8 mouse cellular contexts compared by ENCODE assay signal in the genomic region with DNA sequence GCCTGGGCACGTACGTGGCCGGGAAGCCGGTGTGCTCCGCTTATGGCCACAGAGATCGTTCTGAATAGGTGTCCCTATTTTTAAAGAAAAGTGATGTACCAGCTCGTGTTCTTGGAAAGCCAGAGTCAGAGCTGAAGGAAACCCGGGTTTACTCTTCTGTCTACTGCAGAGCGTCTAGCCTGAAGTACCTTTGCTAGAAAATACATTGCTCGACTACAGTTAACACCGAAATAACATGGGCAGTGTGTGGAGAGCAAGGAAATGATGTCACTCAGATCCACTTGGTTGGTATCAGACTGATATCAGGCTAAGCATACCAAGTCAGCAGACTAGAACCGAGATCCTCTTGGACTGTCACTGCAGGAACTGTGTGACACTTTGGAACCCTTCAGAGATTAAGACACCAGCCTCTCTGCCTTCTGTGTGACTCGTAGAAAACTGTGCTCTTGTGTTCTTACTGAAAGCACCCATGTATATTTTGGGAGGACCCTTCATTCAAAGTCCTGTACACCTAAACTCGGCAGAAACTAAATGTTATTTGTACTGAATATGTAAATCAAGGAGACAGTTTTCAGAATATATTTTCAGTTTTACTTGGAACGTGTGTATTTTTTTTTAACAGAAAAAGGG. TPM values are rescaled to one million over a fixed set of nuclear protein-coding genes. Genes with fewer than 3 reads are reported as not detected.
DNase-seq lines count a peak whose midpoint lies in the region; ATAC-seq and TF ChIP-seq lines count a peak whose summit lies in the region.

No protein-coding gene starts in this region.

- DNase-seq in gastrocnemius, adult 18-20 months (ENCODE audit: low spot score) = peak; percentile 1
- no peak for DNase-seq in gastrocnemius, postnatal 36 days
- DNase-seq in CH12.LX (ENCODE audit: extremely low read depth) = peak; percentile 77
- peak; percentile 29 for DNase-seq in hindbrain, postnatal 0 days (ENCODE audit: low spot score)
- no peak for DNase-seq in spleen, adult 18-20 months
- DNase-seq in adrenal gland, postnatal 10 days = no peak

- H3K4me3 ChIP-seq in CH12.LX (replicated peaks in 1 of 3; ENCODE audit: low read depth in 2 of 3, low read length in 2 of 3, poor library complexity in 1 of 3) = peak overlapping the region; percentile 69 to 84 (median 77)
- H3K4me3 ChIP-seq in embryonic facial prominence, embryonic 15.5 days (replicated peaks) = peak overlapping the region; percentile 73
- H3K4me3 ChIP-seq in hindbrain, postnatal 0 days (ENCODE audit: low read length) = peak overlapping the region; percentile 59

- peak; percentile 27; the same call in 1 of the 2 replicates for ATAC-seq in embryonic facial prominence, embryonic 15.5 days (ENCODE audit: insufficient number of reproducible peaks, low FRiP score, low TSS enrichment, low read depth)
- peak; percentile 36 for ATAC-seq in hindbrain, postnatal 0 days
- peak; percentile 88 for ATAC-seq in megakaryocyte-erythroid progenitor cell, adult 5-6 weeks (replicated peaks; ENCODE audit: low FRiP score, low TSS enrichment, poor library complexity, severe bottlenecking)

- H3K27me3 ChIP-seq in CH12.LX (replicated peaks) = no peaks in the 10 kb centered on the region
- H3K27me3 ChIP-seq in embryonic facial prominence, embryonic 15.5 days = peaks cover 23% of the 10 kb centered on the region
- peaks cover 27% of the 10 kb centered on the region for H3K27me3 ChIP-seq in hindbrain, postnatal 0 days (ENCODE audit: insufficient read depth, low read length)

- peak overlapping the region; percentile 41 for H3K4me2 ChIP-seq in CH12.LX (ENCODE audit: insufficient read depth, low read depth, poor library complexity, severe bottlenecking)
- peak overlapping the region; percentile 48 for H3K4me2 ChIP-seq in embryonic facial prominence, embryonic 15.5 days (replicated peaks)
- H3K4me2 ChIP-seq in hindbrain, postnatal 0 days (ENCODE audit: low read depth, low read length) = peak overlapping the region; percentile 52

- 2% methylated on average over 15 of the region's 15 CpGs for WGBS in embryonic facial prominence, embryonic 15.5 days
- 2% methylated on average over 15 of the region's 15 CpGs for WGBS in hindbrain, postnatal 0 days

- no peak for TF ChIP-seq POLR2A in CH12.LX (IDR thresholded peaks at IDR 0.05; ENCODE audit: low read depth, low read length)

- dilution Hi-C loops in CH12.LX (cut with MboI; ENCODE audit: extremely low pct_ligation_motif_present, extremely low pct_unique_long_range_greater_than_20kb, low sequenced_read_pairs) = no loop called here

- no peak for TF ChIP-seq RAD21 in CH12.LX (IDR thresholded peaks at IDR 0.05; ENCODE audit: low read depth, low read length)

- peaks cover 22 to 39% of the 10 kb centered on the region in 2 experiments for H3K36me3 ChIP-seq in CH12.LX (replicated peaks in 1 of 2; ENCODE audit: control insufficient read depth in 1 of 2, insufficient read depth in 1 of 2, low read length in 1 of 2)
- H3K36me3 ChIP-seq in embryonic facial prominence, embryonic 15.5 days = peaks cover 9% of the 10 kb centered on the region; the same call in 1 of the 2 replicates
- no peaks in the 10 kb centered on the region for H3K36me3 ChIP-seq in hindbrain, postnatal 0 days (ENCODE audit: insufficient read depth, low read length)

- in situ Hi-C loops in CH12.LX (cut with MboI; ENCODE audit: low pct_ligation_motif_present, low pct_unique_long_range_greater_than_20kb, low sequenced_read_pairs) = loop anchor here (25.0 kb wide), 1 partner anchor 477 kb away; no protein-coding TSS in a partner anchor

- intact Hi-C loops in gastrocnemius, postnatal 36 days (cut with DNase I) = loop anchor here (10.0 kb wide), 1 partner anchor 500 kb away; a partner anchor contains a TSS

- H3K79me2 ChIP-seq in CH12.LX (replicated peaks; ENCODE audit: control insufficient read depth, extremely low read depth, insufficient read depth, poor library complexity, severe bottlenecking) = peaks cover 46% of the 10 kb centered on the region

- peak overlapping the region; percentile 88 for H3K9ac ChIP-seq in CH12.LX (ENCODE audit: insufficient read depth, low read depth)
- peak overlapping the region; percentile 80 for H3K9ac ChIP-seq in embryonic facial prominence, embryonic 15.5 days
- peak overlapping the region; percentile 66 for H3K9ac ChIP-seq in hindbrain, postnatal 0 days (replicated peaks; ENCODE audit: low read length)

- peaks cover 7 to 42% of the 10 kb centered on the region in 2 experiments for H3K4me1 ChIP-seq in CH12.LX (ENCODE audit: control insufficient read depth in 1 of 2, insufficient read depth in 2 of 2)
- no peaks in the 10 kb centered on the region for H3K4me1 ChIP-seq in embryonic facial prominence, embryonic 15.5 days
- H3K4me1 ChIP-seq in hindbrain, postnatal 0 days (ENCODE audit: insufficient read depth, low read length) = no peaks in the 10 kb centered on the region

- TF ChIP-seq EP300 in CH12.LX (IDR thresholded peaks at IDR 0.05; ENCODE audit: low read length) = 0 out of 2 replicates have a peak, but pooled peaks have one; percentile 21

- no peak for TF ChIP-seq CTCF in CH12.LX (conservative IDR thresholded peaks at IDR 0.05 in 1 of 2, IDR thresholded peaks at IDR 0.05 in 1 of 2; ENCODE audit: low read depth in 2 of 2, low read length in 2 of 2)
- no peak for TF ChIP-seq CTCF in hindbrain, postnatal 0 days (IDR thresholded peaks at IDR 0.05; ENCODE audit: low read depth)

- H3K27ac ChIP-seq in CH12.LX (ENCODE audit: insufficient read depth, low read depth) = peak overlapping the region; percentile 73
- peak overlapping the region; percentile 87 for H3K27ac ChIP-seq in embryonic facial prominence, embryonic 15.5 days (replicated peaks)
- peak overlapping the region; percentile 98 for H3K27ac ChIP-seq in hindbrain, postnatal 0 days

- H3K9me3 ChIP-seq in CH12.LX (replicated peaks; ENCODE audit: low read length) = no peaks in the 10 kb centered on the region
- no peaks in the 10 kb centered on the region for H3K9me3 ChIP-seq in embryonic facial prominence, embryonic 15.5 days (replicated peaks)
- H3K9me3 ChIP-seq in hindbrain, postnatal 0 days (ENCODE audit: low read length) = no peaks in the 10 kb centered on the region

TF ChIP-seq in CH12.LX, 34 proteins besides CTCF, POLR2A, EP300 and RAD21 (continues in another document):
- no peak for TF ChIP-seq MAFK (IDR thresholded peaks at IDR 0.05; ENCODE audit: insufficient replicate concordance, low read length)
- peak; percentile 42; the same call in 1 of the 2 replicates for TF ChIP-seq JUND (conservative IDR thresholded peaks at IDR 0.05; ENCODE audit: low read depth, low read length)
- TF ChIP-seq PAX5 (IDR thresholded peaks at IDR 0.05; ENCODE audit: low read length) = no peak
- TF ChIP-seq ZKSCAN1 (IDR thresholded peaks at IDR 0.05; ENCODE audit: borderline replicate concordance, low read depth, low read length) = no peak
- TF ChIP-seq POLR2AphosphoS2 (IDR thresholded peaks at IDR 0.05; ENCODE audit: low read depth, low read length) = peak; percentile 48; the same call in 1 of the 2 replicates
- TF ChIP-seq GABPA (IDR thresholded peaks at IDR 0.05; ENCODE audit: insufficient replicate concordance, low read depth, low read length) = no peak
- TF ChIP-seq E2F4 (IDR thresholded peaks at IDR 0.05; ENCODE audit: insufficient replicate concordance, low read depth, low read length) = no peak
- TF ChIP-seq ZMIZ1 (IDR thresholded peaks at IDR 0.05; ENCODE audit: low read depth, low read length) = no peak
- no peak for TF ChIP-seq CHD2 (IDR thresholded peaks at IDR 0.05; ENCODE audit: low read length)
- TF ChIP-seq TBP (conservative IDR thresholded peaks at IDR 0.05; ENCODE audit: low read depth, low read length) = peak; percentile 64; the same call in 1 of the 2 replicates
- 0 out of 2 replicates have a peak, but pooled peaks have one; percentile 1 for TF ChIP-seq UBTF (IDR thresholded peaks at IDR 0.05; ENCODE audit: low read depth, low read length)
- 0 out of 2 replicates have a peak, but pooled peaks have one; percentile 20 for TF ChIP-seq RCOR1 (conservative IDR thresholded peaks at IDR 0.05; ENCODE audit: low read depth, low read length)
- no peak for TF ChIP-seq MAX (IDR thresholded peaks at IDR 0.05; ENCODE audit: low read length)
- peak; percentile 24; the same call in 1 of the 2 replicates for TF ChIP-seq JUN (IDR thresholded peaks at IDR 0.05; ENCODE audit: insufficient read depth, low read depth, low read length)
- TF ChIP-seq SIN3A (IDR thresholded peaks at IDR 0.05; ENCODE audit: low read length) = no peak
- TF ChIP-seq ZC3H11A (IDR thresholded peaks at IDR 0.05; ENCODE audit: low read depth, low read length) = no peak
- TF ChIP-seq MYC (IDR thresholded peaks at IDR 0.05; ENCODE audit: low read depth, low read length) = peak; percentile 11; the same call in 1 of the 2 replicates
- no peak for TF ChIP-seq HCFC1 (IDR thresholded peaks at IDR 0.05; ENCODE audit: low read depth, low read length)

RNA-seq across cellular contexts. Expression of a gene that starts 0.9 kb away (rescaled TPM):
- total RNA-seq in gastrocnemius, adult 18-20 months (2021) = 10 to 100 TPM; 48.7 to 57.4 TPM
- total RNA-seq in gastrocnemius, postnatal 36 days (2021) = 10 to 100 TPM; 41.5 to 48.1 TPM
- 87.5 and 116 TPM in 2 replicates for total RNA-seq in CH12.LX (2012; rRNA removed)
- total RNA-seq in CH12.LX (2014; rRNA removed) = 240 and 260 TPM in 2 replicates
- 346 and 358 TPM in 2 replicates for polyA plus RNA-seq in CH12.LX (2012; ENCODE audit: insufficient read length, low read depth)
- polyA plus RNA-seq in embryonic facial prominence, embryonic 15.5 days (2015; fragmentation: Nextera tagmentation; extraction: Ambion mirVana) = 88.3 and 102 TPM in 2 replicates
- total RNA-seq in hindbrain, postnatal 0 days (2014; rRNA removed) = 53.8 and 55.1 TPM in 2 replicates
- polyA plus RNA-seq in hindbrain, postnatal 0 days (2015; fragmentation: Nextera tagmentation; extraction: Ambion mirVana) = 93.4 and 102 TPM in 2 replicates
- 111 and 114 TPM in 2 replicates for total RNA-seq in megakaryocyte-erythroid progenitor cell, adult 5-6 weeks (2014; fragmentation: Nextera tagmentation)
- 475 and 602 TPM in 2 replicates for total RNA-seq in megakaryocyte-erythroid progenitor cell, adult 5-6 weeks (2017)
- 10 to 100 TPM; 61.9 to 70.4 TPM for total RNA-seq in adrenal gland, postnatal 10 days (2021)

RNA-seq across cellular contexts. Expression of a gene that starts 31.8 kb away (rescaled TPM):
- total RNA-seq in gastrocnemius, adult 18-20 months (2021) = 1 to 10 TPM in 1 of 2 experiments, under 1 TPM in 1; 0.46 to 1.5 TPM
- under 1 TPM; 0.36 to 0.62 TPM for total RNA-seq in gastrocnemius, postnatal 36 days (2021)
- total RNA-seq in CH12.LX (2012; rRNA removed) (not detected in 2 replicates), CH12.LX (2014; rRNA removed) (not detected in 2 replicates)
- 0.06 TPM in 1 of 2 replicates, not detected in the other for polyA plus RNA-seq in CH12.LX (2012; ENCODE audit: insufficient read length, low read depth)
- polyA plus RNA-seq in embryonic facial prominence, embryonic 15.5 days (2015; fragmentation: Nextera tagmentation; extraction: Ambion mirVana) = 13.8 and 14.1 TPM in 2 replicates
- total RNA-seq in hindbrain, postnatal 0 days (2014; rRNA removed) = 12.5 and 16.5 TPM in 2 replicates
- 9.0 and 9.4 TPM in 2 replicates for polyA plus RNA-seq in hindbrain, postnatal 0 days (2015; fragmentation: Nextera tagmentation; extraction: Ambion mirVana)
- 2.9 and 7.8 TPM in 2 replicates for total RNA-seq in megakaryocyte-erythroid progenitor cell, adult 5-6 weeks (2014; fragmentation: Nextera tagmentation)
- 11.7 and 15.9 TPM in 2 replicates for total RNA-seq in megakaryocyte-erythroid progenitor cell, adult 5-6 weeks (2017)
- 1 to 10 TPM; 9.1 to 9.8 TPM for total RNA-seq in adrenal gland, postnatal 10 days (2021)

Comparison
In these comparisons a context has a peak if more than half of its experiments do, and no peak if none do; other contexts are left out.
1. DNase-seq: peak in gastrocnemius, adult 18-20 months (single experiment), CH12.LX (single experiment) and hindbrain, postnatal 0 days (single experiment); none in gastrocnemius, postnatal 36 days (0 of 2), spleen, adult 18-20 months (0 of 2) and adrenal gland, postnatal 10 days (single experiment).
2. ATAC-seq: peak in every context shown above with its lines; median percentile 88 in megakaryocyte-erythroid progenitor cell, adult 5-6 weeks; 36 in hindbrain, postnatal 0 days; 27 in embryonic facial prominence, embryonic 15.5 days.
3. Peak in every context shown above with its lines, with median percentiles within 50 percentile points of each other: H3K27ac ChIP-seq, H3K4me2 ChIP-seq, H3K4me3 ChIP-seq and H3K9ac ChIP-seq.